Mouse (Mus musculus): ENCODE measurements around the gene Lrriq4. TPM values are rescaled to one million over a fixed set of nuclear protein-coding genes. Genes with fewer than 3 reads are reported as not detected.
"Not testable (repeated sequence)": the region's sequence is repeated elsewhere in the genome, so short reads cannot be mapped to it uniquely, and the experiment has no call there.

Gene Lrriq4
- polyA plus RNA-seq, 1 experiment from 2014 or later, result not detected

GRCm38 (mm10) chr3:30697891-30698290 lies 53.6 kb downstream of the Lrriq4 start:
- WGBS, result 37% methylated on average over 4 of the region's 4 CpGs
- no peak overlapping the region for H3K9ac ChIP-seq (ENCODE audit: low read length)
- H3K4me3 ChIP-seq (ENCODE audit: low read length), result no peak overlapping the region
- H3K4me1 ChIP-seq (replicated peaks; ENCODE audit: control insufficient read depth, insufficient read depth, low read length), result no peaks in the 10 kb centered on the region
- no peak overlapping the region for H3K4me2 ChIP-seq (ENCODE audit: low read depth, low read length)
- no peak overlapping the region for H3K27ac ChIP-seq (ENCODE audit: low read length)
- no peaks in the 10 kb centered on the region for H3K36me3 ChIP-seq (ENCODE audit: control insufficient read depth, insufficient read depth, low read length)
- H3K27me3 ChIP-seq (ENCODE audit: control insufficient read depth, insufficient read depth, low read depth, low read length), result no peaks in the 10 kb centered on the region
- ATAC-seq (ENCODE audit: low read depth), result no peak
- no peaks in the 10 kb centered on the region for H3K9me3 ChIP-seq (ENCODE audit: control insufficient read depth, low read length)

- not testable (repeated sequence) for ATAC-seq (ENCODE audit: low read depth); H3K9ac ChIP-seq (ENCODE audit: low read length); H3K4me3 ChIP-seq (ENCODE audit: low read length); H3K27me3 ChIP-seq (ENCODE audit: control insufficient read depth, insufficient read depth, low read depth, low read length); H3K9me3 ChIP-seq (ENCODE audit: control insufficient read depth, low read length); H3K4me2 ChIP-seq (ENCODE audit: low read depth, low read length); H3K4me1 ChIP-seq (replicated peaks; ENCODE audit: control insufficient read depth, insufficient read depth, low read length); H3K36me3 ChIP-seq (ENCODE audit: control insufficient read depth, insufficient read depth, low read length); H3K27ac ChIP-seq (ENCODE audit: low read length)
- 77% methylated on average over 6 of the region's 6 CpGs for WGBS
These were observed 55.6 kb downstream of the Lrriq4 start, which contains the start of gene Lrrc31 for GRCm38 (mm10) chr3:30699711-30700505. TSS of gene Lrrc31 (minus strand) at chr3:30699843.

- Histone ChIP-seq H3K9me3 (ENCODE audit: control insufficient read depth, low read length) (no peaks in the 10 kb centered on the region), H3K27ac (ENCODE audit: low read length) (no peak overlapping the region), H3K27me3 (ENCODE audit: control insufficient read depth, insufficient read depth, low read depth, low read length) (no peaks in the 10 kb centered on the region), H3K36me3 (ENCODE audit: control insufficient read depth, insufficient read depth, low read length) (no peaks in the 10 kb centered on the region), H3K9ac (ENCODE audit: low read length) (no peak overlapping the region), H3K4me3 (ENCODE audit: low read length) (no peak overlapping the region), H3K4me2 (ENCODE audit: low read depth, low read length) (no peak overlapping the region), H3K4me1 (replicated peaks; ENCODE audit: control insufficient read depth, insufficient read depth, low read length) (no peaks in the 10 kb centered on the region)
- 69% methylated on average over 3 of the region's 3 CpGs for WGBS
- no peak for ATAC-seq (ENCODE audit: low read depth)
These were observed 61.7 kb downstream of the Lrriq4 start for GRCm38 (mm10) chr3:30705977-30706376.

DNA sequence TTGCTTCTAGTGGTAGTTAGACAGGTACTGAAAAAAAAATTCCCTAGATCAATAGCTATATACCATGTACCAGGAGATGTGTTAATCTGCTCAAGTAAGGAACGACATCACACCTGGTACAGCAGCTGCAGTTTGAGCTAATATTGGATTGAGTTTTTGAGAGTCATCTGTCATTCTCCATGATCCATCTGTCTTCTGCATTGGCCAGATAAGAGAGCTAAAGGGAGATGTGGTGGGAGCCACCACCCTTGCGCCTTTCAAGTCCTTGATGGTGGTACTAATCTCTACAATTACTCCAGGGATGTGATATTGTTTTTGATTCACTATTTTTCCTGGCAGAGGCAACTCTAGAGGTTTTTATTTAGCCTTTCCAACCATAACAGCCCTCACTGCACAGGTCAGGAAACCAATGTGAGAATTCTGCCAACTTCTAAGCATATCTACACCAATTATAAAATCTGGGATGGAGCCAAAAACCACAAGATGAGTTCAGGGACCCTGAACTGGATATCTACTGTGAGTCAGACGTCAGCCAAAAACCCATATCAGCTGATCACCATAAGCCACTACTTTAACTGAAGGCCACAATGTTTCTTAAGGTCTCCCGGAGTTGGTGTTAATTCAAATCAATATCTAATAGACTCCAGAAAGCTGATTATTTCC lies 62.4 kb downstream of the Lrriq4 start:
- H3K27ac ChIP-seq (ENCODE audit: low read length), result no peak overlapping the region
- no peaks in the 10 kb centered on the region for H3K27me3 ChIP-seq (ENCODE audit: control insufficient read depth, insufficient read depth, low read depth, low read length)
- H3K9ac ChIP-seq (ENCODE audit: low read length), result no peak overlapping the region
- no peak overlapping the region for H3K4me3 ChIP-seq (ENCODE audit: low read length)
- no peaks in the 10 kb centered on the region for H3K36me3 ChIP-seq (ENCODE audit: control insufficient read depth, insufficient read depth, low read length)
- H3K4me1 ChIP-seq (replicated peaks; ENCODE audit: control insufficient read depth, insufficient read depth, low read length), result no peaks in the 10 kb centered on the region
- H3K4me2 ChIP-seq (ENCODE audit: low read depth, low read length), result no peak overlapping the region
- WGBS, result 68% methylated on average over 4 of the region's 4 CpGs
- H3K9me3 ChIP-seq (ENCODE audit: control insufficient read depth, low read length), result no peaks in the 10 kb centered on the region
- no peak for ATAC-seq (ENCODE audit: low read depth)

GRCm38 (mm10) chr3:30710191-30710590 lies 65.9 kb downstream of the Lrriq4 start:
- H3K27ac ChIP-seq (ENCODE audit: low read length), result no peak overlapping the region
- no peaks in the 10 kb centered on the region for H3K9me3 ChIP-seq (ENCODE audit: control insufficient read depth, low read length)
- H3K9ac ChIP-seq (ENCODE audit: low read length), result no peak overlapping the region
- ATAC-seq (ENCODE audit: low read depth), result no peak
- no peaks in the 10 kb centered on the region for H3K4me1 ChIP-seq (replicated peaks; ENCODE audit: control insufficient read depth, insufficient read depth, low read length)
- H3K27me3 ChIP-seq (ENCODE audit: control insufficient read depth, insufficient read depth, low read depth, low read length), result no peaks in the 10 kb centered on the region
- no peak overlapping the region for H3K4me2 ChIP-seq (ENCODE audit: low read depth, low read length)
- H3K36me3 ChIP-seq (ENCODE audit: control insufficient read depth, insufficient read depth, low read length), result no peaks in the 10 kb centered on the region
- H3K4me3 ChIP-seq (ENCODE audit: low read length), result no peak overlapping the region
- WGBS, result 64% methylated on average over 6 of the region's 6 CpGs

- no peak overlapping the region for H3K27ac ChIP-seq (ENCODE audit: low read length)
These were observed 69.0 kb downstream of the Lrriq4 start for GRCm38 (mm10) chr3:30713334-30713733.

DNA sequence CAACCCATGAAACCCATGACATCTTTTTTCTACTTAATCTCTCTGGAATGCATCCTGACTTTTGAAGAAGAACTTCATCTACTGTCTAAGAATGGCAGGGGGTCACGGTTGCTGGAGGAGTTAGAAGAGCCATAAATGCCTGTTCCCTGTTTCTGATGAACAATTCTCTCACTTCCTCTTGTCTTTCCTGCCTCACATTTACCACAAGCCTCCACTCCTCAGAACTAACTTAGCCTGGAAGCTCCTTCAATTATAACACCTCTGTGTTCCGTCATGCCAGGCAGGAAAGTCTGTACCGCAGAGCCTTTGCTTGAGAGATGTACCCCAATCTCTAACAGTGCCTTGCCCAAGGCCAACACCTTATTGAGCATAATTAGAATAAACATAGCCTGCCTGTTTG lies 74.3 kb downstream of the Lrriq4 start:
- Histone ChIP-seq H3K9me3 (ENCODE audit: control insufficient read depth, low read length) (no peaks in the 10 kb centered on the region), H3K9ac (ENCODE audit: low read length) (no peak overlapping the region), H3K4me1 (replicated peaks; ENCODE audit: control insufficient read depth, insufficient read depth, low read length) (no peaks in the 10 kb centered on the region), H3K27me3 (ENCODE audit: control insufficient read depth, insufficient read depth, low read depth, low read length) (no peaks in the 10 kb centered on the region), H3K36me3 (ENCODE audit: control insufficient read depth, insufficient read depth, low read length) (no peaks in the 10 kb centered on the region), H3K27ac (ENCODE audit: low read length) (no peak overlapping the region), H3K4me2 (ENCODE audit: low read depth, low read length) (no peak overlapping the region), H3K4me3 (ENCODE audit: low read length) (no peak overlapping the region)
- 82% methylated on average over 3 of the region's 3 CpGs for WGBS
- ATAC-seq (ENCODE audit: low read depth), result no peak

More at GRCm38 (mm10) chr3:30713334-30713733, 69.0 kb downstream of the Lrriq4 start:
- Histone ChIP-seq H3K36me3 (ENCODE audit: control insufficient read depth, insufficient read depth, low read length) (no peaks in the 10 kb centered on the region), H3K4me1 (replicated peaks; ENCODE audit: control insufficient read depth, insufficient read depth, low read length) (no peaks in the 10 kb centered on the region), H3K9ac (ENCODE audit: low read length) (no peak overlapping the region), H3K4me3 (ENCODE audit: low read length) (no peak overlapping the region), H3K27me3 (ENCODE audit: control insufficient read depth, insufficient read depth, low read depth, low read length) (no peaks in the 10 kb centered on the region), H3K9me3 (ENCODE audit: control insufficient read depth, low read length) (no peaks in the 10 kb centered on the region), H3K4me2 (ENCODE audit: low read depth, low read length) (no peak overlapping the region)
- ATAC-seq (ENCODE audit: low read depth), result no peak
- 91% methylated on average over 1 of the region's 1 CpGs for WGBS

Other genes with a start within 250 kb of the Lrriq4 start
- gene Mecom, start 96.5 kb upstream of the Lrriq4 start, polyA plus RNA-seq (2015; fragmentation: Nextera tagmentation; extraction: Ambion mirVana), result 69.5 and 73.4 TPM in 2 replicates
- 0.10 TPM in 1 of 2 replicates, not detected in the other for gene Actrt3, start 44.6 kb upstream of the Lrriq4 start, polyA plus RNA-seq (2015; fragmentation: Nextera tagmentation; extraction: Ambion mirVana)
- gene Mynn, start 42.4 kb upstream of the Lrriq4 start, polyA plus RNA-seq (2015; fragmentation: Nextera tagmentation; extraction: Ambion mirVana), result 31.6 and 32.8 TPM in 2 replicates
- gene Lrrc34, start 3.4 kb downstream of the Lrriq4 start, polyA plus RNA-seq (2015; fragmentation: Nextera tagmentation; extraction: Ambion mirVana), result 6.4 and 6.7 TPM in 2 replicates
- 0.49 and 0.55 TPM in 2 replicates for gene Lrrc31, start 55.3 kb downstream of the Lrriq4 start, polyA plus RNA-seq (2015; fragmentation: Nextera tagmentation; extraction: Ambion mirVana)
- not detected in 2 replicates for gene Samd7, start 101.8 kb downstream of the Lrriq4 start, polyA plus RNA-seq (2015; fragmentation: Nextera tagmentation; extraction: Ambion mirVana)
- gene Sec62, start 148.4 kb downstream of the Lrriq4 start, polyA plus RNA-seq (2015; fragmentation: Nextera tagmentation; extraction: Ambion mirVana), result 80.0 and 96.2 TPM in 2 replicates
- 5.0 and 5.1 TPM in 2 replicates for gene Gpr160, start 211.4 kb downstream of the Lrriq4 start, polyA plus RNA-seq (2015; fragmentation: Nextera tagmentation; extraction: Ambion mirVana)